Mouse (Mus musculus) ZHBTc4 (cell line): ENCODE data around the gene Gsta2.
A peak's percentile ranks its signal among the peaks of the same experiment; 100 is the strongest.
"Not testable (repeated sequence)": the region's sequence is repeated elsewhere in the genome, so short reads cannot be mapped to it uniquely, and the experiment has no call there.

Experiments used
- DNase-seq: peaks from one replicate; pipeline ENCODE4 v3.0.0-alpha.2; 2011; ENCODE audit warnings: low read depth, low spot score

The Gsta2 gene

GRCm38 (mm10) chr9:78365850-78366544 is 10.4 kb upstream of the Gsta2 start:
- DNase-seq: no peak

- peak; percentile 93 for DNase-seq
Observed at GRCm38 (mm10) chr9:78364701-78365100, 9.1 kb upstream of the Gsta2 start.

- no peak for DNase-seq
Observed at GRCm38 (mm10) chr9:78363374-78363773, 7.8 kb upstream of the Gsta2 start.

- DNase-seq: peak; percentile 61
Observed at GRCm38 (mm10) chr9:78360484-78360872, 4.9 kb upstream of the Gsta2 start.

- DNase-seq: peak; percentile 67
Observed at GRCm38 (mm10) chr9:78359750-78360483, 4.3 kb upstream of the Gsta2 start.

GRCm38 (mm10) chr9:78358053-78358452 is 2.5 kb upstream of the Gsta2 start:
- peak; percentile 95 for DNase-seq

- no peak for DNase-seq
Observed at GRCm38 (mm10) chr9:78354665-78355578, 666 bp downstream of the Gsta2 start.

GRCm38 (mm10) chr9:78351504-78352220 is 3.9 kb downstream of the Gsta2 start:
- DNase-seq: no peak

GRCm38 (mm10) chr9:78350007-78350406 is 5.6 kb downstream of the Gsta2 start:
- DNase-seq: peak; percentile 53

- not testable (repeated sequence) for DNase-seq
Observed at GRCm38 (mm10) chr9:78349141-78349540, 6.4 kb downstream of the Gsta2 start.

- not testable (repeated sequence) for DNase-seq
Observed at GRCm38 (mm10) chr9:78348206-78349004, 7.2 kb downstream of the Gsta2 start.

- no peak for DNase-seq
Observed at GRCm38 (mm10) chr9:78347004-78347403, 8.6 kb downstream of the Gsta2 start.

GRCm38 (mm10) chr9:78345235-78345634 is 10.4 kb downstream of the Gsta2 start:
- DNase-seq: not testable (repeated sequence)

GRCm38 (mm10) chr9:78343055-78343454 is 12.5 kb downstream of the Gsta2 start:
- DNase-seq: not testable (repeated sequence)

- not testable (repeated sequence) for DNase-seq
Observed at GRCm38 (mm10) chr9:78342494-78342893, 13.1 kb downstream of the Gsta2 start.

GRCm38 (mm10) chr9:78340324-78340723 is 15.3 kb downstream of the Gsta2 start:
- peak; percentile 82 for DNase-seq

GRCm38 (mm10) chr9:78337050-78337449 is 18.5 kb downstream of the Gsta2 start:
- DNase-seq: not testable (repeated sequence)

- not testable (repeated sequence) for DNase-seq
Observed at GRCm38 (mm10) chr9:78327289-78327688, 28.3 kb downstream of the Gsta2 start, which contains the start of gene Omt2b. Gene Omt2b, plus strand, starts transcription at chr9:78327589.

GRCm38 (mm10) chr9:78319499-78319898 is 36.1 kb downstream of the Gsta2 start:
- peak; percentile 70 for DNase-seq

GRCm38 (mm10) chr9:78314696-78315095 is 40.9 kb downstream of the Gsta2 start, which contains the start of gene Omt2a:
Gene Omt2a, minus strand, starts transcription at chr9:78314796.
- DNase-seq: no peak
